Mouse (Mus musculus) C2C12 (cell line): ENCODE results near the gene Nav2.

Experiments
- CTCF ChIP-seq: IDR thresholded peaks from one replicate; pipeline ENCODE4 v1.5.1; 2011; ENCODE audit not compliant: control insufficient read depth, insufficient read depth, insufficient read length
- MYOG ChIP-seq: IDR thresholded peaks from one replicate; pipeline ENCODE4 v1.6.1; 2011; ENCODE audit not compliant: control insufficient read depth, insufficient read length; ENCODE audit errors: extremely low read depth
- USF1 ChIP-seq: IDR thresholded peaks from one replicate; pipeline ENCODE4 v1.6.1; 2011; ENCODE audit warnings: low read depth, mild to moderate bottlenecking, control low read depth, moderate library complexity

DNA sequence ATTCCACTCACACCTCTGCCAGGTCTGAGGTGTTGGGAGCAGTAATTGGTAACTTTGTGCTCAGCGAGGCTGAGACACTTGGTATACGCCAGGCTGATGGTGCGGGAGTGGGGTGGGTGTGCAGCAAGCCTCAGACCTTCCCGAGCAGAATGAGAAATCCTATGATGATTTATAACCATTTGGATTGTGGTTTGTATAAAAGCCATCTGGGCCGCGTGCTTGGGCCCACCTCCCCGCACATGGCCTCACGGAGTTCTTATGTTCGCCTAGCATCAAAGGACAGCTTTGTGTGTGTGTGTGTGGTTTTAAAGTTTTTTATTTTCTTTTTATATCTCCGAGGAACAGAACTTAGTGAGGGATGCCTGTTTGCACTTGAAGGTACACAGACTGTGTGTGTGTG, 474.4 kb downstream of the Nav2 start:
- TF ChIP-seq CTCF (no peak), USF1 (no peak), MYOG (no peak)
